Mouse (Mus musculus): Measurements from ENCODE around the gene Cfap157.

Gene Cfap157

GRCm38 (mm10) chr2:32779714-32780113 is 4.5 kb downstream of the Cfap157 start:
- no peak for DNase-seq

GRCm38 (mm10) chr2:32779131-32779530 is 5.1 kb downstream of the Cfap157 start:
- peak; percentile 84 to 88 for DNase-seq

GRCm38 (mm10) chr2:32778081-32778480 is 6.1 kb downstream of the Cfap157 start:
- no peak for DNase-seq

GRCm38 (mm10) chr2:32776192-32776591 is 8.0 kb downstream of the Cfap157 start:
- DNase-seq: no peak

GRCm38 (mm10) chr2:32775359-32776074 is 8.7 kb downstream of the Cfap157 start, which contains the start of the genes Ttc16 and Ptrh1:
Gene Ttc16, minus strand, starts transcription at chr2:32775633.
Gene Ptrh1, plus strand, starts transcription at chr2:32775786.
- peak; percentile 99 for DNase-seq

- no peak for DNase-seq
Measured at GRCm38 (mm10) chr2:32772626-32773279, 11.5 kb downstream of the Cfap157 start.

GRCm38 (mm10) chr2:32771886-32772285 is 12.3 kb downstream of the Cfap157 start:
- peak in 1 of 2 experiments; percentile 54 for DNase-seq

- DNase-seq: no peak
Measured at GRCm38 (mm10) chr2:32769327-32770085, 14.7 kb downstream of the Cfap157 start.

GRCm38 (mm10) chr2:32768661-32769285 is 15.5 kb downstream of the Cfap157 start:
- peak; percentile 66 to 71 for DNase-seq

GRCm38 (mm10) chr2:32767241-32767640 is 17.0 kb downstream of the Cfap157 start:
- DNase-seq: peak in 1 of 2 experiments; percentile 42

GRCm38 (mm10) chr2:32763353-32763752 is 20.9 kb downstream of the Cfap157 start:
- no peak for DNase-seq

- no peak for DNase-seq
Measured at GRCm38 (mm10) chr2:32761859-32762258, 22.4 kb downstream of the Cfap157 start.

GRCm38 (mm10) chr2:32761361-32761760 is 22.9 kb downstream of the Cfap157 start:
- no peak for DNase-seq

- DNase-seq: no peak
Measured at GRCm38 (mm10) chr2:32759001-32759400, 25.2 kb downstream of the Cfap157 start.

GRCm38 (mm10) chr2:32758503-32758902 is 25.7 kb downstream of the Cfap157 start:
- peak in 1 of 2 experiments; percentile 37 for DNase-seq

- DNase-seq: peak; percentile 98
Measured at GRCm38 (mm10) chr2:32757056-32757845, 27.0 kb downstream of the Cfap157 start, which contains the start of gene Tor2a. Gene Tor2a, plus strand, starts transcription at chr2:32757234.

GRCm38 (mm10) chr2:32756674-32757055 is 27.6 kb downstream of the Cfap157 start:
- no peak for DNase-seq

GRCm38 (mm10) chr2:32752181-32752580 is 32.0 kb downstream of the Cfap157 start:
- peak in 1 of 2 experiments; percentile 52 for DNase-seq

- DNase-seq: no peak
Measured at GRCm38 (mm10) chr2:32751665-32752033, 32.6 kb downstream of the Cfap157 start.

- peak; percentile 80 to 89 for DNase-seq
Measured at GRCm38 (mm10) chr2:32750887-32751664, 33.2 kb downstream of the Cfap157 start.

- DNase-seq: no peak
Measured at GRCm38 (mm10) chr2:32750199-32750598, 34.0 kb downstream of the Cfap157 start.

All from kidney, postnatal 4 days (tissue).